Comparison of ENCODE assay signal across 9 mouse cellular contexts in genomic region chr12:5336927-5337712, GRCm38 (mm10). TPM values are rescaled to one million over a fixed set of nuclear protein-coding genes. Genes with fewer than 3 reads are reported as not detected.
A peak's percentile ranks its signal among the peaks of the same experiment; 100 is the strongest.
DNase-seq lines count a peak whose midpoint lies in the region; ATAC-seq lines count a peak whose summit lies in the region.
"Had no signal": no experiment of that assay in that cellular context is flagged by ENCODE, and none has a peak within 500 bp of the region (broad histone marks: within the 10 kb centered on the region; RNA-seq: fewer than 3 reads in every experiment).

No protein-coding gene starts in this region.

- DNase-seq in left cerebral cortex, postnatal 4 days: peak; percentile 50
- no peak for DNase-seq in left cerebral cortex, adult 8-10 months (ENCODE audit: low spot score in 2 of 2)
- peak; percentile 36 for DNase-seq in cerebellum, adult 9-11 months
- DNase-seq in heart, postnatal 14 days: peak; percentile 22 to 27
- DNase-seq in layer of hippocampus, postnatal 14 days (ENCODE audit: low spot score in 2 of 2): no peak
- DNase-seq in thymus, postnatal 4 days: no peak
- no peak for DNase-seq in natural killer cell, adult 2 months (ENCODE audit: low spot score in 2 of 2)

- H3K36me3 ChIP-seq in midbrain, embryonic 15.5 days (replicated peaks): no peaks in the 10 kb centered on the region

- WGBS in midbrain, embryonic 15.5 days: 20% methylated on average over 8 of the region's 8 CpGs

- H3K9me3 ChIP-seq in midbrain, embryonic 15.5 days: no peaks in the 10 kb centered on the region

- peaks cover 25% of the 10 kb centered on the region for H3K4me1 ChIP-seq in midbrain, embryonic 15.5 days

- H3K4me3 ChIP-seq in midbrain, embryonic 15.5 days: no peak overlapping the region
- H3K4me3 ChIP-seq: erythroblast, embryonic 14.5 days had no signal

- H3K27ac ChIP-seq in midbrain, embryonic 15.5 days: no peak overlapping the region

- ATAC-seq in midbrain, embryonic 15.5 days (replicated peaks): peak; percentile 22; the same call in 1 of the 2 replicates

- H3K9ac ChIP-seq in midbrain, embryonic 15.5 days: no peak overlapping the region

- no peak overlapping the region for H3K4me2 ChIP-seq in midbrain, embryonic 15.5 days

- intact Hi-C loops in left cerebral cortex, postnatal 4 days (cut with DNase I): no loop called here
- intact Hi-C loops in heart, postnatal 14 days (cut with DNase I): no loop called here

- no peaks in the 10 kb centered on the region for H3K27me3 ChIP-seq in midbrain, embryonic 15.5 days (replicated peaks)

RNA-seq across cellular contexts. Expression of gene Klhl29, which starts 38.4 kb away (rescaled TPM):
- total RNA-seq in left cerebral cortex, postnatal 4 days (2021): 10 to 100 TPM; 39.9 to 42.8 TPM
- 10 to 100 TPM; 31.5 to 36.0 (median 32.7) TPM for total RNA-seq in left cerebral cortex, adult 8-10 months (2022)
- total RNA-seq in heart, postnatal 14 days (2021): under 1 TPM; 0.49 to 0.55 TPM
- 4.8 and 5.2 TPM in 2 replicates for polyA plus RNA-seq in midbrain, embryonic 15.5 days (2015; fragmentation: Nextera tagmentation; extraction: Ambion mirVana)
- 10 to 100 TPM; 32.5 to 35.4 TPM for total RNA-seq in layer of hippocampus, postnatal 14 days (2021)
- polyA plus RNA-seq: erythroblast, embryonic 14.5 days had no signal

Comparison
In these comparisons a context has a peak if more than half of its experiments do, and no peak if none do; other contexts are left out.
1. DNase-seq: peak in left cerebral cortex, postnatal 4 days (single experiment), cerebellum, adult 9-11 months (single experiment) and heart, postnatal 14 days (2 of 2); none in left cerebral cortex, adult 8-10 months (0 of 2), layer of hippocampus, postnatal 14 days (0 of 2), thymus, postnatal 4 days (single experiment) and natural killer cell, adult 2 months (0 of 2).
2. RNA of gene Klhl29, which starts 38.4 kb away (total RNA-seq): 39.9 to 42.8 TPM in left cerebral cortex, postnatal 4 days, 32.5 to 35.4 TPM in layer of hippocampus, postnatal 14 days and 31.5 to 36.0 TPM in left cerebral cortex, adult 8-10 months; 0.49 to 0.55 TPM in heart, postnatal 14 days; every median in the first group is over 10 times any median in the second.